Mouse (Mus musculus) G1E (cell line): ENCODE measurements around the gene Dcpp1.

Experiments used
- CTCF ChIP-seq: IDR thresholded peaks from 2 replicates; pipeline ENCODE4 v1.5.1; 2012; ENCODE audit warnings: low read depth, low read length, inconsistent platforms, mixed read lengths
- GATA1 ChIP-seq: IDR thresholded peaks from 2 replicates; pipeline ENCODE4 v1.6.1; 2012; ENCODE audit warnings: borderline replicate concordance, low read length, inconsistent platforms, mixed read lengths
- GATA2 ChIP-seq: IDR thresholded peaks from 2 replicates; pipeline ENCODE4 v1.6.1; 2012; ENCODE audit warnings: low read depth, low read length, inconsistent platforms, borderline replicate concordance
- TAL1 ChIP-seq: conservative IDR thresholded peaks from 2 replicates; pipeline ENCODE4 v1.6.1; 2012; ENCODE audit warnings: low read depth, low read length, inconsistent platforms, mixed read lengths

GRCm38 (mm10) chr17:23873884-23874856 is 6.5 kb upstream of the Dcpp1 start:
- peak; percentile 64 for TF ChIP-seq CTCF
- TF ChIP-seq TAL1 = no peak
- no peak for TF ChIP-seq GATA1
- TF ChIP-seq GATA2 = no peak
